Mouse (Mus musculus): ENCODE data around the gene Uchl5. TPM values are rescaled to one million over a fixed set of nuclear protein-coding genes. Genes with fewer than 3 reads are reported as not detected.
A peak's percentile ranks its signal among the peaks of the same experiment; 100 is the strongest.

The Uchl5 gene
- total and polyA plus RNA-seq, 2 experiments from 2014 or later, result 17.2 to 66.8 TPM

DNA sequence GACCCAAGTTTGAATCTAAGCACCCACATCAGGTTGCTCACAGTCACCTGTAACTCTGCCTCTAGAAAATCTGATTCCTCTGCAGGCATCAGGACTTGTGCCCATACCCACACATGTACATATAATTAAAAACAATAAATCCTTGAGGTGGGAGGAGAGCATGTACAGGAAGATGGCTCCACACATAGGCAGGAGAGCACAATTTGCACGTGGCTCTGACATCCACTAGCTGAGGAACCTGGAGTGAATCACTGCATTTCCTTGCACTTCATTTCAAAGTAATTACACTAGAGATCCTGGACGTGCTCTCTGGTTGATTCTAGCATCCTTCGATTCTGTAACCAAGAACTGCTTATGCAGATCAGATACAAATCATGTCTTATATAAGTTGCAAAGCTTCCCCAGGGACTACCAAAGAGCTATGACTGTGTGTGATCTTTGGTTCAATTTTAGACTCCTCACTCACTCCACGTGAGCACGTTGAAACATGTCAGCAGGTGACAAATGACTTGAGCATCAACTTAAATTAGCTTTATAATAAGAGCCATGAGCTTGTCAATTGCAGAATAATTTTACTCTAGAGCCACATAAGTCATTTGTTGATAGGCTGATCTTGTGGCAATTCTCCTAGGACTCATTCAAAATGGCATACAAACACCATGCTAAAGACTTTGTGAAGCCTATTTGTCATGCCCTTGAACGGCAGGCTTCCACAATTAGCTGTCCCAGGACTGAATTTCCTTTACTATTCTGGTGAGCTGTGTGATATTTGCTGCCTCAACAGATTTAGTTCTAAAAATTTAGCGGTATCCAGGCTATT lies 59.5 kb downstream of the Uchl5 start:
- DNase-seq (no peak), ATAC-seq (peak; percentile 36; the same call in 1 of the 2 replicates)
- Histone ChIP-seq H3K4me3 (ENCODE audit: low read depth, low read length) (no peak overlapping the region), H3K27me3 (ENCODE audit: insufficient read depth, low read length) (no peaks in the 10 kb centered on the region), H3K9me3 (ENCODE audit: low read length) (no peaks in the 10 kb centered on the region), H3K36me3 (ENCODE audit: insufficient read depth) (no peaks in the 10 kb centered on the region), H3K4me2 (ENCODE audit: low read depth) (no peak overlapping the region), H3K4me1 (ENCODE audit: insufficient read depth) (no peaks in the 10 kb centered on the region), H3K27ac (ENCODE audit: low read depth, low read length) (no peak overlapping the region), H3K9ac (no peak overlapping the region)
- 56% methylated on average over 7 of the region's 7 CpGs for WGBS
- no peak for TF ChIP-seq CTCF (IDR thresholded peaks at IDR 0.05; ENCODE audit: low read depth)

DNA sequence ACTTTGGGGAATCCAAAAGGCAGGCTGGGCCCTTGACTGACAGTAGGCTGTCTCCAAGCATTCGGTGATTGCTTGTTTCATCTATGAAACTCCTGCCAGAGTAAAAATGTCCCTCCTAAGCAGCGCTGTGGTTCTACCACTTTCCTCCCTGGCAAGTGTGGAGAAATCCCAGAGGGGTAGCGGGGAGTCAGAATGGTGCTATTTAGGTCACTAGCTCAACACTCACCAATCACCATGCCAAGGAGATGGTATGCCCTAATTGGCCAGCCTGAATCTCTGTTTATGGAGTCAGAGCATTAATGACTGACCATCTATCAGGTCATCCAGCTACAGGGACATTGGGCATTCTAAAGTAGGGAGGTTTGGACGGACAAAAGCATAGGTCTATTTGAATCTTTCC lies 60.6 kb downstream of the Uchl5 start:
- Histone ChIP-seq H3K27ac (ENCODE audit: low read depth, low read length) (no peak overlapping the region), H3K4me1 (ENCODE audit: insufficient read depth) (no peaks in the 10 kb centered on the region), H3K9me3 (ENCODE audit: low read length) (no peaks in the 10 kb centered on the region), H3K4me3 (ENCODE audit: low read depth, low read length) (no peak overlapping the region), H3K9ac (no peak overlapping the region), H3K36me3 (ENCODE audit: insufficient read depth) (no peaks in the 10 kb centered on the region), H3K4me2 (ENCODE audit: low read depth) (no peak overlapping the region), H3K27me3 (ENCODE audit: insufficient read depth, low read length) (no peaks in the 10 kb centered on the region)
- no peak for TF ChIP-seq CTCF (IDR thresholded peaks at IDR 0.05; ENCODE audit: low read depth)
- WGBS, result 93% methylated on average over 4 of the region's 4 CpGs
- ATAC-seq, result no peak
- no peak for DNase-seq

DNA sequence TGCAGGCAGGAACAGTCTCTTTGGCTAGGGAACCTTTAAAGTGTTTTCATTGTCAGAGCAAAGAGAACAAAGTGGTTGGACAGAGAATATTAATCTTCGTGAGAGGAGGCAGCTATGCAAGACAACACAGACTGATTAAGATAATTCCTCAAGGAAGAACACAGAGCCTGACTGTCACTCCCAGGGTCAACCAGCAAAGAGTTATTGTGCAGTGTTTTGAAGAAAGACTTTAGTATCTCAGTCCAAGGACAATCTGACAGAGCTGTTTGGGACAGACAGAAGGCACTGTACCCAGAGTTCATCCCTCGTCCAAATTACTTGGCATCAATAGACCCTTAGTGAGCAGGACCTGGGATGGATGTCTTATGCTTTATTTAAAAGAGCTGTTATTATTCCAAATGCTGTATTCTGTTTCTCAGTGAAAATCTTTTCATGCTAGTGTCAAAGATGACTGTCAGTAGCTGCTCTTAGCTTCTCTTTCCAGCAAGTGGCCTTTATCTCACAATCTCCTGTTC lies 61.9 kb downstream of the Uchl5 start:
- no peak overlapping the region for H3K9ac ChIP-seq
- WGBS, result 63% methylated on average over 2 of the region's 2 CpGs
- no peaks in the 10 kb centered on the region for H3K4me1 ChIP-seq (ENCODE audit: insufficient read depth)
- H3K4me3 ChIP-seq (ENCODE audit: low read depth, low read length), result no peak overlapping the region
- no peak overlapping the region for H3K27ac ChIP-seq (ENCODE audit: low read depth, low read length)
- no peak for TF ChIP-seq CTCF (IDR thresholded peaks at IDR 0.05; ENCODE audit: low read depth)
- H3K36me3 ChIP-seq (ENCODE audit: insufficient read depth), result no peaks in the 10 kb centered on the region
- no peaks in the 10 kb centered on the region for H3K27me3 ChIP-seq (ENCODE audit: insufficient read depth, low read length)
- ATAC-seq (no peak), DNase-seq (no peak)
- no peak overlapping the region for H3K4me2 ChIP-seq (ENCODE audit: low read depth)
- H3K9me3 ChIP-seq (ENCODE audit: low read length), result no peaks in the 10 kb centered on the region

DNA sequence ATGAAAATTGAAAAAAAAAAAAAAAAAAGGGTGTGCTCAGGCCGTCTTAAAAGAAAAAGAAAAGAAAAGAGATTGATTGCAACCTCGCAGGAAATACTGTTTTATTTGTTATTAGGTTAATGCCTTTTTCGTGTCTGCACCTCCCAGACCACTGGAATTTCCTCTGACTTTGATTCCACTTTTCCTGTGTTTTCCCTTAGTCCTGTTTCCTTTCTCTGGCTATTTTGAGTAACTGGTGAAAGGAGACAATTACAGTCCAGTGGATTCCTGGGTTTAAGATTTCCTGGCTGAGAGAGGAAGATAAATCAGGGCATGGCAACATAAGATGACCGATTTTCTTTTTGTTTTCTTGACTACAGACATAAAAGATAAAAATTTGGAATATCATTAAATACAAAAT lies 75.3 kb downstream of the Uchl5 start:
- DNase-seq, result no peak
- WGBS, result 76% methylated on average over 4 of the region's 4 CpGs
- Histone ChIP-seq H3K36me3 (ENCODE audit: insufficient read depth) (no peaks in the 10 kb centered on the region), H3K4me1 (ENCODE audit: insufficient read depth) (no peaks in the 10 kb centered on the region), H3K27me3 (ENCODE audit: insufficient read depth, low read length) (no peaks in the 10 kb centered on the region), H3K9ac (no peak overlapping the region), H3K27ac (ENCODE audit: low read depth, low read length) (no peak overlapping the region), H3K4me2 (ENCODE audit: low read depth) (no peak overlapping the region), H3K4me3 (ENCODE audit: low read depth, low read length) (no peak overlapping the region), H3K9me3 (ENCODE audit: low read length) (no peaks in the 10 kb centered on the region)
- no peak for ATAC-seq
- no peak for TF ChIP-seq CTCF (IDR thresholded peaks at IDR 0.05; ENCODE audit: low read depth)

DNA sequence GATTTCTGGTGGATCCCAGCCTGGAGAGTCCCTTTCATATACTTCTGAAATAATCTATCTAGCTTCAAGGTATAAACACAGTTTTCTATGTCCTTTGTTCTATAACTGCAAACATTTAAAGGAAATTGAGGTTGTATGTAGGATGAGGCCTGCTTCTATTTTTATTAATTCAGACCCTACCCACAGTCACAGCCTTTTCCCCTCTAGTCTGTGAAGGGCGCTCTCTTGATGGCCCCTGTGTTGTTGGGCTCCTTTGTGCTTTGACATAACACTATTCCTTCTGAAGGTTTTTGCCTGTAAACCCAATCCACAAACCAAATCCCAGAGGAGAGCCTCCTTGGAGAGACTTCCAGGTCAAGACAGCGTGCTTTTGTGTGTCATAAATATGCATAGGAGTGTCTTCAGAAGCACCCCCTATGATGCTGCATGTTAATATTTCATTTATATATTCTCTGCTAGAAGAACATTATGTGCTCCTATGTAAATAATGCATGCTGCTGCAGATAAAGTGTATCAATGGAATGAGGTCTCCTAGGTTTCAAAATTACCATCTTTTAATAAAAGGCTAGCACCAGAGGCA lies 75.8 kb downstream of the Uchl5 start:
- no peaks in the 10 kb centered on the region for H3K27me3 ChIP-seq (ENCODE audit: insufficient read depth, low read length)
- no peak overlapping the region for H3K9ac ChIP-seq
- no peak overlapping the region for H3K4me3 ChIP-seq (ENCODE audit: low read depth, low read length)
- no peak overlapping the region for H3K27ac ChIP-seq (ENCODE audit: low read depth, low read length)
- H3K36me3 ChIP-seq (ENCODE audit: insufficient read depth), result no peaks in the 10 kb centered on the region
- WGBS, result 76% methylated on average over 2 of the region's 2 CpGs
- no peak overlapping the region for H3K4me2 ChIP-seq (ENCODE audit: low read depth)
- TF ChIP-seq CTCF (IDR thresholded peaks at IDR 0.05; ENCODE audit: low read depth), result no peak
- no peaks in the 10 kb centered on the region for H3K9me3 ChIP-seq (ENCODE audit: low read length)
- ATAC-seq (no peak), DNase-seq (no peak)
- no peaks in the 10 kb centered on the region for H3K4me1 ChIP-seq (ENCODE audit: insufficient read depth)

DNA sequence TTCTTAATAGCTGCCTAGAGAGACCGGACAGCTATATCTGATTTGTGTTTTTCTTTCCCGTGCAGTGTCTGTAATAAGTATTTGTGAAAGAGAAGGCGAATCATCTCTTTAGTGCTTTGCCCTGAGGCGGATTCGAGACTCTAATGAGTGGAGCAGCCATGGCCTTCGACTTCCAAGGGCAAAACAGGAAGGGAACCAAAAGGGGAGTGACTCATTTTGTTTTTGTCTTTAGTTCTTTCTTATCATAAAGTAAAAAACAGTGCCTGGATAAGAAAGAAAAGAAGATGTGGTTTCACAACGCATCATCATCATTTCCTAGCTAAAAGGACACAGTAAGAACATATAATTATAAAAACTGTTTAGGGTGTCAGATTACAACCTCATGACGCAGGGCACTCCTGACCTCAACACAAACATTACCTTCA lies 76.6 kb downstream of the Uchl5 start:
- DNase-seq (no peak), ATAC-seq (no peak)
- no peak overlapping the region for H3K4me3 ChIP-seq (ENCODE audit: low read depth, low read length)
- no peak overlapping the region for H3K4me2 ChIP-seq (ENCODE audit: low read depth)
- H3K27me3 ChIP-seq (ENCODE audit: insufficient read depth, low read length), result no peaks in the 10 kb centered on the region
- no peak overlapping the region for H3K27ac ChIP-seq (ENCODE audit: low read depth, low read length)
- H3K9ac ChIP-seq, result no peak overlapping the region
- no peaks in the 10 kb centered on the region for H3K9me3 ChIP-seq (ENCODE audit: low read length)
- no peaks in the 10 kb centered on the region for H3K4me1 ChIP-seq (ENCODE audit: insufficient read depth)
- TF ChIP-seq CTCF (IDR thresholded peaks at IDR 0.05; ENCODE audit: low read depth), result no peak
- no peaks in the 10 kb centered on the region for H3K36me3 ChIP-seq (ENCODE audit: insufficient read depth)
- WGBS, result 76% methylated on average over 8 of the region's 8 CpGs

DNA sequence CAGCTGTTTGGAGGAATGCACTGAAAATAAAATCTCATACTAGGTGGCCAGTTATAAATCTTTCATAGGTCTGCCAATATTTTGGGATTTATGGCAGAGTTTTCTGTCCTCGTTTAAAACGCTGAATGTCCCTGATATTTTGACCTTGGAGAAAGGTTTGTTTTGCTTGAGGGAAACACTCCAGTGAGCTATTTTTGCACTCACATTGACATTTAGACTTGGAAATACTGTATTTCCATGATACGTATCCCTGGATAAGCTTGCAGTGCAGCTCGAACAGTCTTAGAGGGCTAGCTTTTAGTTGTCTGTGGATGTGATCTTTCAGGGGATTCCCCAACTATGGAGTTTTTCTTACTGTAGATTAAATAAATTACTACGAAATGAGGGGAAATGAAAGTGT lies 78.6 kb downstream of the Uchl5 start:
- 88% methylated on average over 5 of the region's 5 CpGs for WGBS
- Histone ChIP-seq H3K27me3 (ENCODE audit: insufficient read depth, low read length) (no peaks in the 10 kb centered on the region), H3K27ac (ENCODE audit: low read depth, low read length) (no peak overlapping the region), H3K4me1 (ENCODE audit: insufficient read depth) (no peaks in the 10 kb centered on the region), H3K9ac (no peak overlapping the region), H3K9me3 (ENCODE audit: low read length) (no peaks in the 10 kb centered on the region), H3K36me3 (ENCODE audit: insufficient read depth) (no peaks in the 10 kb centered on the region), H3K4me3 (ENCODE audit: low read depth, low read length) (no peak overlapping the region), H3K4me2 (ENCODE audit: low read depth) (no peak overlapping the region)
- no peak for TF ChIP-seq CTCF (IDR thresholded peaks at IDR 0.05; ENCODE audit: low read depth)
- no peak for DNase-seq
- no peak for ATAC-seq

Other genes starting within 250 kb of the Uchl5 start
- gene B3galt2, start 136.6 kb upstream of the Uchl5 start, total RNA-seq (2014; rRNA removed), result 25.6 and 28.1 TPM in 2 replicates
- gene B3galt2, start 136.6 kb upstream of the Uchl5 start, polyA plus RNA-seq (2015; fragmentation: Nextera tagmentation; extraction: Ambion mirVana), result 7.2 and 8.1 TPM in 2 replicates
- 8.3 and 10.9 TPM in 2 replicates for gene Cdc73, start 74.4 kb upstream of the Uchl5 start, total RNA-seq (2014; rRNA removed)
- gene Cdc73, start 74.4 kb upstream of the Uchl5 start, polyA plus RNA-seq (2015; fragmentation: Nextera tagmentation; extraction: Ambion mirVana), result 8.9 and 11.2 TPM in 2 replicates
- 33.0 and 42.8 TPM in 2 replicates for gene Glrx2, start 60.9 kb upstream of the Uchl5 start, total RNA-seq (2014; rRNA removed)
- gene Glrx2, start 60.9 kb upstream of the Uchl5 start, polyA plus RNA-seq (2015; fragmentation: Nextera tagmentation; extraction: Ambion mirVana), result 135 and 140 TPM in 2 replicates
- gene Trove2, start 204 bp upstream of the Uchl5 start, total RNA-seq (2014; rRNA removed), result 58.9 and 59.6 TPM in 2 replicates
- gene Trove2, start 204 bp upstream of the Uchl5 start, polyA plus RNA-seq (2015; fragmentation: Nextera tagmentation; extraction: Ambion mirVana), result 22.3 and 31.4 TPM in 2 replicates
- gene Rgs2, start 226.9 kb downstream of the Uchl5 start, total RNA-seq (2014; rRNA removed), result 45.1 and 60.7 TPM in 2 replicates
- 71.8 and 85.9 TPM in 2 replicates for gene Rgs2, start 226.9 kb downstream of the Uchl5 start, polyA plus RNA-seq (2015; fragmentation: Nextera tagmentation; extraction: Ambion mirVana)

Data from forebrain, postnatal 0 days (tissue).